Mouse (Mus musculus): ENCODE measurements around the gene Iah1. TPM values are rescaled to one million over a fixed set of nuclear protein-coding genes. Genes with fewer than 3 reads are reported as not detected.

Iah1 gene
- total and polyA plus RNA-seq, 3 experiments: 27.8 to 108 (median 49.5) TPM

DNA sequence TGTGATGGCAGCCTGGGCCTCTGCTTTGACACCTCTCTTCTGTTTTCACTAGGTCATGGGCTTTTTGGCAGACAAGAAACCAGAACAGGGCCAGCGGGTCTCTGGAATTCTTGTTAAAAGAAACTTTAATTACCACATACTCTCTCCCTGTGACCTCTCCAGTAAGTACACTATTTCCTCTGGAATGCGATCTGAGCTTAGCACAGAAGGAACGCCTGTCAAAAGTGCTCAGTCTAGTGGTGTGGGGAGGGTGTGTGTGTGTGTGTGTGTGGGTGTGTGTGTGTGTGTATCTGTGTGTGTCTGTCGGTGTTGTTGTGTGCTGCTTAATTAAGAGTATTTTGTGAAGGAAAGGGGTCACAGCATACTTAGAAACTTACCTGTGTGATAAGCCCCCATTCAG, 9.5 kb upstream of the Iah1 start:
- DNase-seq (ENCODE audit: low spot score) (no peak), ATAC-seq (ENCODE audit: extremely low read depth, insufficient number of reproducible peaks, low FRiP score, poor library complexity, severe bottlenecking) (no peak)
- no peak for TF ChIP-seq POLR2AphosphoS5 (IDR thresholded peaks at IDR 0.05; ENCODE audit: insufficient replicate concordance, low read depth, low read length)
- TF ChIP-seq GATA1 (IDR thresholded peaks at IDR 0.05; ENCODE audit: borderline replicate concordance, low read length): no peak
- TF ChIP-seq CTCF (IDR thresholded peaks at IDR 0.05; ENCODE audit: low read depth, low read length): no peak
- TF ChIP-seq GATA2 (IDR thresholded peaks at IDR 0.05; ENCODE audit: borderline replicate concordance, low read depth, low read length): no peak
- no peak for TF ChIP-seq TAL1 (conservative IDR thresholded peaks at IDR 0.05; ENCODE audit: low read depth, low read length)
- H3K9me3 ChIP-seq (replicated peaks): no peaks in the 10 kb centered on the region
- H3K27me3 ChIP-seq (ENCODE audit: insufficient read depth, low read length): no peaks in the 10 kb centered on the region
- H3K4me3 ChIP-seq (ENCODE audit: low read depth, low read length): no peak overlapping the region
- H3K36me3 ChIP-seq (replicated peaks): peaks cover 99% of the 10 kb centered on the region
- H3K4me1 ChIP-seq (ENCODE audit: insufficient read depth, low read depth, low read length): peaks cover 10% of the 10 kb centered on the region

DNA sequence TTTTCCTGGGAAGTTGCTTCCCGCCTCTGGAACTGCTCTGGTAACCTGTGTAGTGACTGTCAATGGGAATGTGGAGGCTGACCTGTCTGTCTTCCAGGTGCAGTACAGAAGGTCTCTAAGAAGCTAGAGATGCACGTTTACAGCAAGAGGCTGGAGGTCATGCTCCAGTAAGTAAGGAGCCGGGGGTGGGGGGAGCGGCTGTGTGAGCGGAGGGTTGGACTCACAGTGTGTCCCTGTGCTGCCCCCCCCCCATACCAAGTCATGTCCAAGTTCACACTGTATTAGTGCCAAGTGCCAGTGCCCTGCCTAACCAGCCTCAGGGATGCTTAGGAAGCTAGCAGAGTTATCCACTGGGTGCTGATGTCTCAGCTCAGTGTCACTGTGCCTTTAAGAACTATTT, 4.0 kb upstream of the Iah1 start:
- H3K4me1 ChIP-seq (ENCODE audit: insufficient read depth, low read depth, low read length): peaks cover 9% of the 10 kb centered on the region
- DNase-seq (ENCODE audit: low spot score): no peak
- H3K27me3 ChIP-seq (ENCODE audit: insufficient read depth, low read length): no peaks in the 10 kb centered on the region
- no peak for ATAC-seq (ENCODE audit: extremely low read depth, insufficient number of reproducible peaks, low FRiP score, poor library complexity, severe bottlenecking)
- H3K4me3 ChIP-seq (ENCODE audit: low read depth, low read length): no peak overlapping the region
- H3K36me3 ChIP-seq (replicated peaks): peaks cover 84% of the 10 kb centered on the region
- TF ChIP-seq POLR2AphosphoS5 (IDR thresholded peaks at IDR 0.05; ENCODE audit: insufficient replicate concordance, low read depth, low read length) (no peak), GATA2 (IDR thresholded peaks at IDR 0.05; ENCODE audit: borderline replicate concordance, low read depth, low read length) (no peak), TAL1 (conservative IDR thresholded peaks at IDR 0.05; ENCODE audit: low read depth, low read length) (no peak), CTCF (IDR thresholded peaks at IDR 0.05; ENCODE audit: low read depth, low read length) (no peak), GATA1 (IDR thresholded peaks at IDR 0.05; ENCODE audit: borderline replicate concordance, low read length) (no peak)
- H3K9me3 ChIP-seq (replicated peaks): no peaks in the 10 kb centered on the region

DNA sequence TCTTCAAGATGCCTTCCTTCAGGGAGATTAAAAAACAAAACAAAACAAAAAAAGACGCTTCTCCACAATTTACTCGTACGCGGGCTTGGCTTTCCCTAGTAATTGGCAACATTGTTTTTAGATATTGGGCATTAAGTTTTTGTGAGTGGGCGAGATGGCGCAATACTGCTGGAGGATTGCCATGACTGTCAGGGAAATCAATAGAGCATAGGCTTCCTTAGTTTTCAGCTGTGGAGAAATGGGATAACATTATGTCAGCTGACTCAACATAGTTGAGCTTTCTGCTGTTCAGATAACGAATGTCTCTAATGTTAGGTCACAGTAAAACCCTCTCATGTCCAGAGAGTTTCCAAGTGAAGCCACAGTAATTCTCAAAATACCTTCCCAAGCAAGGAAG, 678 bp downstream of the Iah1 start:
- TF ChIP-seq POLR2AphosphoS5 (IDR thresholded peaks at IDR 0.05; ENCODE audit: insufficient replicate concordance, low read depth, low read length) (no peak), TAL1 (conservative IDR thresholded peaks at IDR 0.05; ENCODE audit: low read depth, low read length) (no peak), CTCF (IDR thresholded peaks at IDR 0.05; ENCODE audit: low read depth, low read length) (no peak), GATA2 (IDR thresholded peaks at IDR 0.05; ENCODE audit: borderline replicate concordance, low read depth, low read length) (no peak), GATA1 (IDR thresholded peaks at IDR 0.05; ENCODE audit: borderline replicate concordance, low read length) (no peak)
- H3K36me3 ChIP-seq (replicated peaks): peaks cover 77% of the 10 kb centered on the region
- peak; percentile 6 for DNase-seq (ENCODE audit: low spot score)
- no peaks in the 10 kb centered on the region for H3K9me3 ChIP-seq (replicated peaks)
- ATAC-seq (ENCODE audit: extremely low read depth, insufficient number of reproducible peaks, low FRiP score, poor library complexity, severe bottlenecking): no peak
- no peaks in the 10 kb centered on the region for H3K27me3 ChIP-seq (ENCODE audit: insufficient read depth, low read length)
- H3K4me1 ChIP-seq (ENCODE audit: insufficient read depth, low read depth, low read length): peaks cover 23% of the 10 kb centered on the region
- peak overlapping the region; percentile 89 for H3K4me3 ChIP-seq (ENCODE audit: low read depth, low read length)

DNA sequence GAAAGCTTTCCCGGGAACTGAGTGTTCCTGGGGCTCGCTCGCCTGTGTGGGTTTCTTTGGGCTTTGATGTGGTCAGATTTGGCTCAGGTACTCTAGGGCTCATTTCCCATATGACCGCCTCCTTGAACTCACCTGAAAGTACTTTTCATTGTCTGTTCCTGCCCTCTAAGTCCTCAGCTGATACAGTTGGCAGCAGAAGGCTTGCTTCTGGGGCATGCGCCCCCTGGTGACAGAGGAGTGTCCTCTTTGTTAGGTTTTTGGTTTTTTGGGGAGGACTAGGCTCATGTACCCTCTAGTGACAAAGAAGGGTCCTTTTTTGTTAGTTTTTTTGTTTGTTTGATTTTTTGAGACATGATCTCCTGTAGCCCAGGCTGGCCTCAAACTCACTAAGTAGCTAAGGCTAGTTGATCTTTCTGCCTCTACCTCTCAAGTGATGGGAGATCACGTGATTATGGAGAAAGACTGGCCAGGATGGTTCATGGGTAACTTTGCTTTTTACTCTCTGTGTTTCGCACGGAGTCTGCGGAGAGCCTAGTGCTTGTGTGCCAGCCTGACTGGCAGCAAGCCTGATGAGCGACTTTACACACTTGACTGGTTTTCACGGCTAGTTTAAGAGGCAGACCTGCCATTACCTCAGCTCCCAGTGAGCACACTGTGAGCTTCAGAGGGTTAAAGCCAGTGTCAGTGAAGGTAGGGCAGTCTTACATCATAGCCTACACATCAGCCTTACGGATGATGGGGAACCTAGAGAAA, 2.1 kb downstream of the Iah1 start:
- peak; percentile 49 for TF ChIP-seq CTCF (IDR thresholded peaks at IDR 0.05; ENCODE audit: low read depth, low read length)
- no peak for TF ChIP-seq GATA2 (IDR thresholded peaks at IDR 0.05; ENCODE audit: borderline replicate concordance, low read depth, low read length)
- ATAC-seq (ENCODE audit: extremely low read depth, insufficient number of reproducible peaks, low FRiP score, poor library complexity, severe bottlenecking): peak; percentile 51; the same call in 1 of the 2 replicates

DNA sequence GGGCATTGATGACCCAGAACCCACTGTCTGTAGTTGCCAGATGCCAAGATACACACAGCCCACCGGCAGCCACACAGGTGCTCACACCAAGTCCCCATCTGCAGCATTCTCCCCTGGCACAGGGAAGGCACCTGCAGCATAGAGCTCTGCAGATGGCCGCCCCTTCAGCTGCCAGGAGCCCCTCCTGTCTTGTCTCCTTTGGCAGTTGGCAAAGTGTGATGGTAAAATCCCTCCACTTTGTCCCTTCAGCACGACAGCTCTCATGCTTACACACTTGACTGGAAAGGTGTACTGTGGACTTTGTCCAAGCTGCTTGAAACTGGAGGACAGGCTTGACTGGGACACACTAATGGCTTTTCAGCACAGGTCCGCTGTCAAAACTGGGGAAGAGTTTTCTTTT, 4.1 kb downstream of the Iah1 start:
- no peak for DNase-seq (ENCODE audit: low spot score)
- TF ChIP-seq POLR2AphosphoS5 (IDR thresholded peaks at IDR 0.05; ENCODE audit: insufficient replicate concordance, low read depth, low read length) (no peak), GATA1 (IDR thresholded peaks at IDR 0.05; ENCODE audit: borderline replicate concordance, low read length) (no peak), CTCF (IDR thresholded peaks at IDR 0.05; ENCODE audit: low read depth, low read length) (no peak), GATA2 (IDR thresholded peaks at IDR 0.05; ENCODE audit: borderline replicate concordance, low read depth, low read length) (no peak), TAL1 (conservative IDR thresholded peaks at IDR 0.05; ENCODE audit: low read depth, low read length) (no peak)
- peaks cover 75% of the 10 kb centered on the region for H3K36me3 ChIP-seq (replicated peaks)
- no peak for ATAC-seq (ENCODE audit: extremely low read depth, insufficient number of reproducible peaks, low FRiP score, poor library complexity, severe bottlenecking)
- H3K27me3 ChIP-seq (ENCODE audit: insufficient read depth, low read length): no peaks in the 10 kb centered on the region
- no peak overlapping the region for H3K4me3 ChIP-seq (ENCODE audit: low read depth, low read length)
- H3K9me3 ChIP-seq (replicated peaks): no peaks in the 10 kb centered on the region
- H3K4me1 ChIP-seq (ENCODE audit: insufficient read depth, low read depth, low read length): peaks cover 23% of the 10 kb centered on the region

More for the DNA sequence above, 2.1 kb downstream of the Iah1 start:
- Histone ChIP-seq H3K9me3 (replicated peaks) (no peaks in the 10 kb centered on the region), H3K27me3 (ENCODE audit: insufficient read depth, low read length) (no peaks in the 10 kb centered on the region), H3K4me3 (ENCODE audit: low read depth, low read length) (no peak overlapping the region), H3K4me1 (ENCODE audit: insufficient read depth, low read depth, low read length) (peaks cover 23% of the 10 kb centered on the region), H3K36me3 (replicated peaks) (peaks cover 78% of the 10 kb centered on the region)
- peak; percentile 64 for DNase-seq (ENCODE audit: low spot score)

DNA sequence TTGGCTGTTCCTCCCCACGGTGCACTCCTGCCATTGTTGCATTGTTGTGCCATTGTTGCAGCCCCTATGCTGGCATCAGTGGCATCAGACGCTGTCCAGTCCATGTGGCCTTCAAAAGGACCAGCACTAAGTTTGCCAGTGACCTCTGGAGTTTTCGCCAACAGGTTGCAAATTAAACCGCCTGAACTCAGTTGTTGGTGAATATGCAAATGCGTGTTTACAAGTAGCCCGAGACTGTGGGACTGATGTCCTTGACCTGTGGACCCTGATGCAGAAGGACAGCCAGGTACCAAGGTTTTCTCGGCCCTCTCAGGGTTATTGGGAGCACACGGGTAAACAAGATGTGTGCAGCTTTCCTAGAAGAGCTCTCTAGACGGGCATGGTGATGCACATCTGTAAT, 5.0 kb downstream of the Iah1 start:
- no peak for ATAC-seq (ENCODE audit: extremely low read depth, insufficient number of reproducible peaks, low FRiP score, poor library complexity, severe bottlenecking)
- DNase-seq (ENCODE audit: low spot score): no peak
- Histone ChIP-seq H3K36me3 (replicated peaks) (peaks cover 80% of the 10 kb centered on the region), H3K4me1 (ENCODE audit: insufficient read depth, low read depth, low read length) (peaks cover 18% of the 10 kb centered on the region), H3K27me3 (ENCODE audit: insufficient read depth, low read length) (no peaks in the 10 kb centered on the region), H3K9me3 (replicated peaks) (no peaks in the 10 kb centered on the region), H3K4me3 (ENCODE audit: low read depth, low read length) (no peak overlapping the region)
- TF ChIP-seq TAL1 (conservative IDR thresholded peaks at IDR 0.05; ENCODE audit: low read depth, low read length): no peak
- no peak for TF ChIP-seq CTCF (IDR thresholded peaks at IDR 0.05; ENCODE audit: low read depth, low read length)
- TF ChIP-seq GATA1 (IDR thresholded peaks at IDR 0.05; ENCODE audit: borderline replicate concordance, low read length): no peak
- TF ChIP-seq POLR2AphosphoS5 (IDR thresholded peaks at IDR 0.05; ENCODE audit: insufficient replicate concordance, low read depth, low read length): no peak
- no peak for TF ChIP-seq GATA2 (IDR thresholded peaks at IDR 0.05; ENCODE audit: borderline replicate concordance, low read depth, low read length)
